Mouse (Mus musculus) spleen, adult 2 months (tissue): ENCODE data around the gene Lin54. TPM values are rescaled to one million over a fixed set of nuclear protein-coding genes. Genes with fewer than 3 reads are reported as not detected.

Experiments used
- DNase-seq, 2 experiments: peaks; one replicate each; pipeline versions ENCODE4 v3.0.0 to v3.0.0-alpha.2; 2012 to 2021; ENCODE audit warnings: low spot score in 2 of 2, low read depth in 1 of 2
- H3K27ac ChIP-seq: fragments of 200-500 bp; 2 replicates; pipeline ENCODE4 v1.5.1; 2012; ENCODE audit warnings: low read length, inconsistent platforms; ENCODE audit not compliant: insufficient read depth
- H3K27me3 ChIP-seq: fragments of 200-500 bp; 2 replicates; pipeline ENCODE4 v1.6.1; 2012; ENCODE audit warnings: mild to moderate bottlenecking, moderate library complexity, low read length, inconsistent platforms; ENCODE audit not compliant: control insufficient read depth, insufficient read depth
- H3K36me3 ChIP-seq: fragments of 200-500 bp; 2 replicates; pipeline ENCODE4 v1.6.1; 2012; ENCODE audit warnings: mild to moderate bottlenecking, low read length, inconsistent platforms; ENCODE audit not compliant: control insufficient read depth, insufficient read depth
- H3K4me1 ChIP-seq: fragments of 200-500 bp; 2 replicates; pipeline ENCODE4 v1.6.1; 2011; ENCODE audit warnings: inconsistent platforms; ENCODE audit not compliant: control insufficient read depth, insufficient read depth, insufficient read length
- H3K4me3 ChIP-seq: fragments of 200-500 bp; 2 replicates; pipeline ENCODE4 v1.5.1; 2011; ENCODE audit warnings: mild to moderate bottlenecking, inconsistent platforms; ENCODE audit not compliant: insufficient read depth, insufficient read length; ENCODE audit errors: extremely low read depth
- CTCF ChIP-seq: fragments of 200-500 bp; IDR thresholded peaks from 2 replicates; pipeline ENCODE4 v1.5.1; 2011; ENCODE audit warnings: mild to moderate bottlenecking, inconsistent platforms; ENCODE audit not compliant: insufficient read depth, insufficient read length, insufficient replicate concordance; ENCODE audit errors: extremely low read depth
- POLR2A ChIP-seq: fragments of 200-500 bp; IDR thresholded peaks from 2 replicates; pipeline ENCODE4 v1.6.1; 2011; ENCODE audit warnings: low read depth, low read length, inconsistent platforms
- WGBS: fragments of 180-500 bp; shearing (Covaris S2); methylation state at CpG from one replicate; pipeline ENCODE4 v1.1.7; 2018; 5-methylcytosine and 5-hydroxymethylcytosine counted together
- polyA plus RNA-seq: library from polyadenylated mRNA; depleted of rRNA; stranded (reverse); fragments of >200 nt; gene quantifications from 2 replicates; pipeline ENCODE4 v1.2.3, GENCODE M21; 2012

Gene Lin54
- polyA plus RNA-seq, 1 experiment, result 3.4 TPM

DNA sequence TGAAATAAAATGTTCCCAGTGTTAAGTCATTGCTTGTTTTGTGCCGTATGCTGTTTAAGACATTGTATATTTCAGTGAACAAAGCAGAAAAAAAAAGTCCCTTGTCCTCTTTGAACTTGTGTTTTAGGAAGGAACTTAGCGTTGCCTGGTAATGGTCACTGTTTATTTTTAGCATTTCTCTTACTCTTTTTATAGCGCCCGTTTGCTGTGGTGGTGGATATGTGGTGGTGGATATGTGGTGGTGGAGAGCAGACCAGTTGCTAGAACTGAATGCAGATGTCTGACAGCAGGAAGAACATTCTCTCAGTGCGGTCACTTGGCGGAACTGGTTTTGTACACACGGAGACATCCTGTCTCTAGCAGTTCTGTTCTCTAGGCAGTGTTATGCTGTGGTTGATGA, 25.7 kb upstream of the Lin54 start:
- no peak for TF ChIP-seq CTCF
- TF ChIP-seq POLR2A, result no peak
- 5% methylated on average over 7 of the region's 7 CpGs for WGBS
- peaks cover 22% of the 10 kb centered on the region for H3K36me3 ChIP-seq
- peak overlapping the region; percentile 27; the same call in 1 of the 2 replicates for H3K4me3 ChIP-seq
- peak overlapping the region; percentile 63 for H3K27ac ChIP-seq
- DNase-seq, result peak; percentile 67
- peaks cover 5% of the 10 kb centered on the region for H3K4me1 ChIP-seq
- H3K27me3 ChIP-seq, result no peaks in the 10 kb centered on the region

DNA sequence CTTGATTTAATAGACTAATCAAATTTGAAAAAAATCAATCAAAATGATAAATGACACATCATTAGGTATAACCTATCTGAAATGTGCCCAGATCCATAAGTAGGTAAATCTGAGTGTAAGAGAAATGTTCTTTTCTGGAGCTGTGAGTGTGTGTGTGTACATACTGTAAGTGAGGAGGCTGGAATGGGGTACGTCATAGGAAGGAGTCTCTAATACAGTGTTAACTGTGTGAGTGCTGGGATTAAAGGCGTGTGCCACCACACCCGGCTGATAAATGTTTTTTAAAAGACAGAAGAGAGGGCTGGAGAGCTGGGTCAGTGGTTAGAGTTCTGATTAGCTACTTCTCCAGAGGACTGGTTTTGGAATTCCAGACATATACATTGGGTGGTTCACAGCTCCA, 25.2 kb upstream of the Lin54 start:
- DNase-seq, result no peak
- Histone ChIP-seq H3K4me1 (peaks cover 5% of the 10 kb centered on the region), H3K4me3 (no peak overlapping the region), H3K27me3 (no peaks in the 10 kb centered on the region), H3K27ac (peak overlapping the region; percentile 21; the same call in 1 of the 2 replicates), H3K36me3 (peaks cover 18% of the 10 kb centered on the region)
- TF ChIP-seq CTCF (no peak), POLR2A (no peak)
- WGBS, result 36% methylated on average over 3 of the region's 3 CpGs

DNA sequence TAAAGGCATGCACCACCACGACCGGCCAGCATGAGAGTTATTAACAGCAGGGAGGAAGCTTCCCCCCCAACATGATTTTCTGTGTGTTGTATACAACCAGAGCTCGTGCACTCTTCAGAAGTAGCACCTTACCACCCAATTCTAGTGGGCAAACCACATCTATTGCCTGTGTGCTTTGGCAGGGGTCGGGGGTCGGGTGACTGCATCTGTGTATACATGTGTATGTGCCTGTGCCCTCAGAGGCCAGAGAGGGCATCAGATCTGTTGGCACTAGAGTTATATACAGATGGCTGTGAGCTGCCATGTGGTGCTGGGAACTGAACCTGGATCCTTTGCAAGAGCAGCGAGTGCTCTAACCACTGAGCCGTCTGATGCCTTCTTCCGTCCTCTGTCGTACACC, 24.5 kb upstream of the Lin54 start:
- 91% methylated on average over 9 of the region's 9 CpGs for WGBS
- no peak overlapping the region for H3K4me3 ChIP-seq
- TF ChIP-seq CTCF, result no peak
- no peak for TF ChIP-seq POLR2A
- peaks cover 11% of the 10 kb centered on the region for H3K36me3 ChIP-seq
- H3K27me3 ChIP-seq, result no peaks in the 10 kb centered on the region
- no peak overlapping the region for H3K27ac ChIP-seq
- no peak for DNase-seq
- peaks cover 5% of the 10 kb centered on the region for H3K4me1 ChIP-seq

DNA sequence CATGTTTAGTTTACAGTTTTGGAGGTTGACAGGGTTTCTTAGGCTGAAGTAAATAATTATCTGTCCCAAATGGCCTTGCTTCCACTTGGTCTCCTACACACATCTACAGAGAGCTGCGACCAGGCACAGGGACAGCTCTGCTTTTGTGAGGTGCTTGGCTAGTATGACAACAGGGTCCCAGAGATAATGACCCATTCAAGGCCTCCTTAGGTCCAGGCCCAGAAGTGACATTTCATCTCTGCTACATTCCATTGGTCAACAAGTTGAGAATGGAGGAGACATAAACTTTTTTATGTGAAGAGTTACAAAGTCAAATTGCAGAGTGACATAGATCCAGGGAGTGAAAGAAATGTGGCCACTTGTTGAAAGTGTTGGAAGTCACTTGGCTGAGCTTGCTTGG, 22.9 kb upstream of the Lin54 start:
- peaks cover 10% of the 10 kb centered on the region for H3K4me1 ChIP-seq
- 95% methylated on average over 1 of the region's 1 CpGs for WGBS

DNA sequence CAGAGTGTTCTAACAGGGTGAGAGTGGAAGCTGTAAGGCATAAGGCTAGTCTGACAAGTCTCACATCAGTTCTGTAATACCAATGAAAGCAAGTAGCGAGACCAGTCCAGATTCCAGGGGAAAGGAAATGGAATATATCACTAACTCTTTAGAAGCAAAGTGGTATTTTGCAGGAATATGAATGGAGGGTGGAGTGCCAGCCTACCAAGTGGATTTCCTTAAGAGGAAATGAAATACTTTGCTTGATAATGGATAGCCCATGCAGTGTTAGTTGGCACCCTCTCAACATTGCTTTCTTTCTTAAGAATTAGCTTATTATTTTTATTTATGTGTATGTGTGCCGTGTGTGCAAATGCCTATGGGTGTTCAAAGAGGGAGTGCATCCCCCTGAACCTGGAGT, 19.8 kb upstream of the Lin54 start:
- DNase-seq, result no peak
- H3K27ac ChIP-seq, result no peak overlapping the region
- no peaks in the 10 kb centered on the region for H3K27me3 ChIP-seq
- TF ChIP-seq CTCF (no peak), POLR2A (no peak)
- H3K36me3 ChIP-seq, result peaks cover 1% of the 10 kb centered on the region; the same call in 1 of the 2 replicates
- H3K4me3 ChIP-seq, result no peak overlapping the region
- WGBS, result 89% methylated on average over 2 of the region's 2 CpGs
- peaks cover 9% of the 10 kb centered on the region; the same call in 1 of the 2 replicates for H3K4me1 ChIP-seq

More for the DNA sequence above, 22.9 kb upstream of the Lin54 start:
- Histone ChIP-seq H3K4me3 (no peak overlapping the region), H3K36me3 (peaks cover 1% of the 10 kb centered on the region; the same call in 1 of the 2 replicates), H3K27me3 (no peaks in the 10 kb centered on the region), H3K27ac (no peak overlapping the region)
- DNase-seq, result no peak
- TF ChIP-seq CTCF (no peak), POLR2A (no peak)

DNA sequence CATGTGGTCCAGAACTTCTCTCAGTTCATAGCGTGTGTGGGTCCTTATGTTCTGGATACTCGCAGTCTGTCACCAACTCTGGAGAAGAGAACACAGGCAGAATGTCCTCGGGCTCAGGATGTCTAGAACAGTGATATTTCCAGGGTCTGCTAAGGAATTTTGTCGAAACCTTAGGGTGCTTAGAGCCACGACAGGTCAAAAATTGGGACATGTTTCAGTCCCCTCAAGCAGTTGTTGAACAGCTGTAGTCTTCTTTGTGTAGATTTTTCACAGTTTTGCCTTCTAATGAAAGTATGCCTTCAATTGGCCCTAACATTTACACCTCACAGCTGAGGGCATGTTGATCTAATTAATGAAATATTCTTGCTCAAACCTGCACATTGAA, 18.6 kb upstream of the Lin54 start:
- Histone ChIP-seq H3K27ac (no peak overlapping the region), H3K4me3 (peak overlapping the region; percentile 77), H3K27me3 (no peaks in the 10 kb centered on the region), H3K4me1 (peaks cover 7% of the 10 kb centered on the region; the same call in 1 of the 2 replicates), H3K36me3 (no peaks in the 10 kb centered on the region; the same call in 1 of the 2 replicates)
- WGBS, result 8% methylated on average over 5 of the region's 5 CpGs
- TF ChIP-seq POLR2A (no peak), CTCF (no peak)
- DNase-seq, result no peak

DNA sequence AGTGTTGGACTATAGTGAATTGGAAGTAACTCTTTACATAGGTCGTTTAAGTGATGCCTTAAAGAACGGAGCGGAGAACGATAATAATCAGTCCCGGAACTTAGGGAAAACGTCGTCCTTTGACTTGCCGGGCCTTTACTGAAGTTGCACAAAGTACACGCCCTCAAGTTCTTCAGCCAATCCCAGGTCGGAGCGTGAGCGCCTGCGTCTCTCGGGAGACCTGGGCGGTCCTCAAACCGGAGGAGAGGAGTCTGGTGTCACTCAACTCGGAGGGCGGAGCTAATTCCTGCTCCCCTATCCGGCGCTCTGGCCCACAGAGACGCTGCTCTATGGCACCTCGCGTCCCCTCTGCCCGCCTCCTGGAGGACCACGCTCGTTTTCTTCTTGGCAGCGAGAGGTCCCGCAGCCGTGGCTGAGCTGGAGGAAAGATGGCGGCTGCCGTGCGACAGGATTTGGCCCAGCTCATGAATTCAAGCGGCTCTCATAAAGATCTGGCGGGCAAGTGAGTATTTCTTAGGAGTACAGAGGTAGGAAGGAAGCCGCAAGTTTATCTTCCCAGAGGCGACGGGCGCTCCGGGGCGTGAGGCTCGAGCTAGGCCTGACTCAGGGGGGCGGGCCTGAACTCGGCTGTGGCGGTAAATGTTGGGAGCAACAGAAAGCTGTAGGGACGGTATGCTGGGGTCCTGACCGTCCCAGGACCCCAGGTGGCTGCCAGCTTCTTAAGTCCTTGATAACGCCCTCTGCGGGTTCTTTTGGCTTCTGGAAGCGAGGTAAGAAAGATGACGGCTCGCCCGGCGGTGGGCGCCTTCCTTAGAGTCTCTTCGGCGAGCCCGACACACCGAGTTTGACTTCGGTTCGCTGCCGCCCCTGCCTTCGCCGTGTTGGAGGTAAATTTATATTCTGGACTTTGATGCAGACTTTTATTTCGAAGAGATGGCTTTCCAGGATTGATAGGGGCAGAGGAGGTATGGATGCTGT, 17.9 kb upstream of the Lin54 start, which contains the start of gene Cops4:
TSS of gene Cops4 (plus strand) at position 261 of the 978 bp plus-strand sequence.
- under 1% methylated on average over 64 of the region's 64 CpGs for WGBS
- peaks cover 8% of the 10 kb centered on the region; the same call in 1 of the 2 replicates for H3K4me1 ChIP-seq
- no peak for TF ChIP-seq CTCF
- TF ChIP-seq POLR2A, result peak; percentile 27; the same call in 1 of the 2 replicates

More for the DNA sequence above, 17.9 kb upstream of the Lin54 start, which contains the start of gene Cops4:
- DNase-seq, result peak; percentile 97 to 99
- Histone ChIP-seq H3K27ac (peak within 1 kb of the TSS; percentile 69), H3K36me3 (no peaks in the 10 kb centered on the region; the same call in 1 of the 2 replicates), H3K27me3 (no peaks in the 10 kb centered on the region), H3K4me3 (peak within 1 kb of the TSS; percentile 77)
